Mouse (Mus musculus) embryo, embryonic 11 days (tissue): ENCODE measurements at regions not wholly inside any gene's neighbourhood (a gene's known extent, or its start where the extent isn't known, plus 50 kb on each side); places are given as distances from the start of the nearest gene placed in this dataset.

Source experiments
- DNase-seq: peaks from one replicate; pipeline ENCODE4 v3.0.0-alpha.2; 2015

DNA sequence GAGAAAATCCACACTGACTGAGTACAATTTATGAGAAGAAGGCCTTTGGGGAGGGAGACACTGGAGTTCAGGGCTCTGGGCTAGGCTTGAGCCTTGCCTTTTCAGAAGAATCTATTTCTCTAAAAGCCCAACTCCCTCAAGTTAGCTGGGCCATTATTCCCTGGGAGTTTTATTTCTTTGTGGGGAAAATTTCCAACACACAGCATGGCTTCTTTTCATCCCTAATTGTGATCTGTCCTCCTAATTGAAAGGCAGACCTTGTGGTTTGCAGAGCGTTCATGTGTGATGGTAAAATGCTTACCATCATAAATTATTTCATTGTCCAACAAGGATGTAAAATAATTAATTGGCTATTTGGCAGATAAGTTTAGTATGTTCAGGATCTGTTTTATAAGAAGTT lies 204.1 kb downstream of the Tgfb2 start:
- DNase-seq: no peak

- DNase-seq: no peak
These were observed 207.9 kb downstream of the Tgfb2 start for GRCm38 (mm10) chr1:186497872-186498271.

DNA sequence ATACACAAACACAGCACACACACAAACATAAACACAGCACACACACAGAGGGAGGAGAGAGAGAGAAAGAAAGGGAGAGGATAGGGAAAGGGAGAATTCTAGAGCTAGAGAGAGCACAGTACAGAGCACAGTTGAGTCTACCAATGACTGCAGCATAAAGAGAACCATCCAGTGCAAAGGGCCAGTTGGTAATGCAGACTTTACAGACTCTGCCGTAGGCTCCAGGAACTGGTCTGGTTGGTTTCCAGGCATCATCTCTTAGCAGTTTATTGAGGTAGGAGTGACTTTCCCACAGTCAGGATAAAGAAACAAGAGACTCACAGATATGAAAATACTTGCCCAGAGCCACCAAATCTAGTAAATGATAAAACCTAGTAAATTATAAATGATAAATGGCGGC lies 208.5 kb downstream of the Tgfb2 start:
- no peak for DNase-seq

GRCm38 (mm10) chr1:186494411-186494783 lies 211.4 kb downstream of the Tgfb2 start:
- DNase-seq: no peak

- DNase-seq: no peak
These were observed 212.0 kb downstream of the Tgfb2 start for GRCm38 (mm10) chr1:186493664-186494410.

GRCm38 (mm10) chr1:186482177-186482576 lies 223.6 kb downstream of the Tgfb2 start:
- peak; percentile 59 for DNase-seq

GRCm38 (mm10) chr1:186480019-186480418 lies 225.8 kb downstream of the Tgfb2 start:
- no peak for DNase-seq

- no peak for DNase-seq
These were observed 227.2 kb downstream of the Tgfb2 start for GRCm38 (mm10) chr1:186478428-186479238.

- DNase-seq: peak; percentile 80
These were observed 230.9 kb downstream of the Tgfb2 start for GRCm38 (mm10) chr1:186474844-186475243.

DNA sequence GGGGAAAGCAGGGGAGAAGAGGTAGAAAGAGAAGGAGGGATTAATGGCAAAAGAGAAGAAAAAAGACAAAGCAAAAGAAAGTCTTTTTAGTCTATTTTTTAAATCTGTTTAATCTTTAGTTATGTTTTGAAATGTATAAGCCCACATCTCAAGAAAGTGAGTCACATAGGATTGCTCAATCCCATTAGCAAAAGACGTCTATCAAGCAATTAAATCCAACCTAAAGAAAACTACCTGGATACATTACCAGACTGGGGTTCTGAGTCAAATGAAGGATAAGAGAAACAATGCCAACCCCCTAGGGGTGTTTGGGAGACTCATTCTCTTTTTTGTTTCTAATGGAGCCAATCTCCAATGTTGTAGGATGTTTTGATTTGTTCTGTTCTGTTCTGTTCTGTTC lies 231.4 kb downstream of the Tgfb2 start:
- no peak for DNase-seq

DNA sequence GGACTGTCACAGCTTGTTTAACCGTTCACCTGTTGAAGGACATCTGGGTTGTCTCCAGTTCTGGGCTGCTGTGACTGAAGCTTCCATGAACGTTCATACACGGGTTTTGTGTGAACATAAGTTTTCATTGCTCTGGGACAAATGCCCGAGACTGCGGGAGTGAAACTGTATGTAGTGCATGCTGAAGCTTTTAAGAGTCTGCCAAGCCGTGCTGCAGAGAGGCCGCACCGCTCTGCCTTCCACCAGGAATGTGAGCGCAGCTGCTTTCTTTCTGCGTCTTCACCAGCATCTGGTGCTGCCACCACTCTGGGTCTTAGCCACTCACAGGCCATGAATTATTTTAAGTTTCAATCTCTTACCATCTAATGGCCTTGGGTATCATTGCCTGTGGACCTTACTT lies 232.8 kb downstream of the Tgfb2 start:
- DNase-seq: no peak

DNA sequence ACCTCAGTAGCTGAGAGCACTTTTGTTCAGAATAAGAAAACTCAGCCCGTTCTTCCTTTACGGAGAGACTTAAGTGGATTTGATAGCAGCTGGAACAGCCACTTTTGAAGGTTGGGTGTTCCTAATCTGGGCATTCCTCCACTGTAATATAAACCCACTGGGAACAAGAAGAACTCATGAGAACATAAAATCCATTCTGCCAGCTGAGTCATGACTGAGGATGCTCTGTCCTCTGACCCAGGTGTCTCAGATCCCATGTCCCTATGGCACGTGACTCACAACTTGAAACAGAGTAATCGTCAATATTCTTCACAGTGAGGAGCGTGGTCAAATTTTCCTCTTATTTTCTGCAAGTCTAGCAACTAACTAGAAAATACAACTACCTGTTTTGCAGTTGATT lies 240.3 kb downstream of the Tgfb2 start:
- DNase-seq: no peak

- no peak for DNase-seq
These were observed 245.0 kb downstream of the Tgfb2 start for GRCm38 (mm10) chr1:186460742-186461141.

DNA sequence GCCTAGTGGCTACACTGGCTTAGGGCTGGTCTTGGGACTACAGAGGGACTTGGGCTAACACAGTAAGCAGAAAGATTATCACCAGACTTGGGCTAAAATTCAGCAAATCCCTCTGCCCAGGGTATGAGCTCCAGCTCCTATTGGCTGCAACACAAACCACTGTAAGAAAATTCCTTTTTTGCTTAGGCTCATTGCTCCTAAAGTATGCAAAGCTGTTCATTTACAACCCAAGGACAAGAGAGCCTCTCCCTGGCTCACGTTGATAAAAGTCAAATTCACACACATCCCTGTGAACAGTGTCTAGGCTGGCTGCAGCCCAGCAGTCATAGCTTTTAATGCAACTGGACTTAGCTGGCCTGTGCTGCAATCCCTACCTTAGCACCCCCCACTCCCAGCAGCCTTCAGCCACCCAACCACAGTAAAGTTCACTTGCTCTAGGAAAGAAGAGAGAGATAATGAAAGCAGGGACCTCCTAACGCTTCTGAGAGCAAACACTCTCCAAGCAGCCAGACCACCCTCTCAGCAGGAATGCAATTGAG lies 247.6 kb downstream of the Tgfb2 start:
- no peak for DNase-seq

DNA sequence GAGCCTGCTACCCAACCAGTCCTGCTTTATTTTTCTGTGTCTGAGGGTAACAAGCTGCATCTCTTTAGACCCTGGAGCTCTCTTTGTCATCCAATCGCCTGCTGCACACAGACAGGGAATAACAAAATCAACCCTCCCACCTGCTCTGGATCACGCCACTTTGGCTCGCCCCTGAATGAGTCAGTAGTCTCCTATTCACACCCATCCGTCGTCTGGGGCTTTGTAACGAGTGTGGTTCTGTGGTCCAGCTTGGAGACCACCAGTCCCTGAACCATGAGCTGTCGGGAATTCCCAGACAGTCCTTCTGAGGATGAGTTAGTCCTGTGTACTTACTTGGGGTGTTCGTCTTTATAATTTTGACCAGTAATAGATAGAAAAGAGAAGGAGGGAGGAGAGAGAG lies 248.7 kb downstream of the Tgfb2 start:
- no peak for DNase-seq

DNA sequence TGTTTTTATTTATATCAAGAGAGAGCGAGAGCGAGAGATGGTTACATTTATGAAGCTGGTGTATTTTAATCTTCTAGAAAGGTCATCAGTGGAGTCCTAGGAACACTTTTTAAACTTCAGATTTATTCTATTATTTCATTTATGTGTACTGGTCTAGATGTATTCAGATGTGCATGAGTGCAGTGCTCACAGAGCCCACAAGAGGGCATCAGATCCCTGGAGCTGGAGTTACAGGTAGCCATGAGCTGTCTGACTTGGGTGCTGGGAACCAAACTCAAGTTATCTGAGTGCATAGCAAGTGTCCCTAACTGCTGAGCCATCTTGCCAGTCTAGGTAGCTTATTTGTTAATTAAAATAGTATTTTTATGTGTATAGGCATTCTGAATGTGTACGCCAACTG lies 249.7 kb downstream of the Tgfb2 start:
- no peak for DNase-seq

GRCm38 (mm10) chr1:186455177-186455660 lies 250.6 kb downstream of the Tgfb2 start:
- no peak for DNase-seq

GRCm38 (mm10) chr1:186454393-186455085 lies 251.2 kb downstream of the Tgfb2 start:
- DNase-seq: no peak

GRCm38 (mm10) chr1:186448841-186449650 lies 256.7 kb downstream of the Tgfb2 start:
- peak; percentile 70 for DNase-seq

- no peak for DNase-seq
These were observed 258.3 kb downstream of the Tgfb2 start for GRCm38 (mm10) chr1:186447521-186447920.

- DNase-seq: no peak
These were observed 261.1 kb downstream of the Tgfb2 start for GRCm38 (mm10) chr1:186444701-186445131.

GRCm38 (mm10) chr1:186442160-186442559 lies 263.6 kb downstream of the Tgfb2 start:
- no peak for DNase-seq
